ENCODE assay signal across 32 mouse cellular contexts in the genomic region with DNA sequence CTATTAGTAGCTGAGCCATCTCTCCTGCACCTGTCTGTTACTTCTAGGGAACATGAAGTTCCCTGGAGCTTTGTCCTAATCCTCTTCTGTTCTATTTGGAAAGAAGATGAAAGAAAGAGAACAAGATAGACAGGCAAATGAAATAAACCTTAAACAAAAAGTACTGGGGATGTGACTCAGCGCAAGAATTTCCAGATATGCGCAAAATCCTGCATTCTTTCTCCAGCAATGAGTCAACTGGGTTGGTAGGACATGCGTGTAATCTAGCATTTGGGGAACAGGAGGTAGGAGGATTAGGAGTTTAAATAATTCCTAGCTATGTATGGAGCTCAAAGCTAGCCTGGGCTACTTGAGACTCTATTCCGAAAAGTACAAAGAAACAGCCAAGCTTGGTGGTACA. TPM values are rescaled to one million over a fixed set of nuclear protein-coding genes. Genes with fewer than 3 reads are reported as not detected.
A peak's percentile ranks its signal among the peaks of the same experiment; 100 is the strongest.
DNase-seq lines count a peak whose midpoint lies in the region; ATAC-seq lines count a peak whose summit lies in the region.
"Had no signal": no experiment of that assay in that cellular context is flagged by ENCODE, and none has a peak within 500 bp of the region (broad histone marks: within the 10 kb centered on the region; RNA-seq: fewer than 3 reads in every experiment).

No protein-coding gene starts in this region.

- no peak overlapping the region for H3K27ac ChIP-seq in forebrain, embryonic 12.5 days
- H3K27ac ChIP-seq: embryonic facial prominence, embryonic 10.5 days; embryonic facial prominence, embryonic 13.5 days; forebrain, embryonic 10.5 days; hindbrain, embryonic 12.5 days; hindbrain, embryonic 15.5 days had no signal

- H3K4me1 ChIP-seq in forebrain, embryonic 12.5 days = no peaks in the 10 kb centered on the region
- H3K4me1 ChIP-seq: embryonic facial prominence, embryonic 10.5 days; embryonic facial prominence, embryonic 13.5 days; forebrain, embryonic 10.5 days; hindbrain, embryonic 12.5 days had no signal

- no peak overlapping the region for H3K9ac ChIP-seq in forebrain, embryonic 12.5 days
- H3K9ac ChIP-seq: embryonic facial prominence, embryonic 13.5 days; forebrain, postnatal 0 days; hindbrain, embryonic 12.5 days; hindbrain, embryonic 15.5 days had no signal

- DNase-seq in 3134 (ENCODE audit: extremely low read depth, insufficient read length, low spot score) (peak; percentile 32), 3T3-L1 (ENCODE audit: low read depth, low spot score) (peak; percentile 79)
- peak; percentile 58 for DNase-seq in brain, adult 2 months (ENCODE audit: low read depth, low spot score)
- DNase-seq in adrenal gland, adult 8-10 months = no peak
- no peak for DNase-seq in kidney, adult 8-10 months
- DNase-seq: adrenal gland, postnatal 10 days; adrenal gland, postnatal 36 days; B cell, adult 2 months; cerebellum, adult 11 months; cerebellum, adult 2 months; cerebellum, adult 9-11 months; cerebellum, postnatal 36 days; embryo, embryonic 11 days; forebrain, postnatal 0 days; gastrocnemius, postnatal 14 days had no signal

- no peaks in the 10 kb centered on the region for H3K27me3 ChIP-seq in forebrain, embryonic 12.5 days
- H3K27me3 ChIP-seq: embryonic facial prominence, embryonic 13.5 days; hindbrain, embryonic 12.5 days; hindbrain, embryonic 15.5 days had no signal

- ATAC-seq in forebrain, embryonic 12.5 days (ENCODE audit: low FRiP score) = no peak
- ATAC-seq: activated CD4-positive, CD25-positive, alpha-beta regulatory T cell, adult 4 months; CD4-positive, CD25-positive, alpha-beta regulatory T cell, adult 4 months; forebrain, embryonic 14.5 days; forebrain, postnatal 0 days; intestine, postnatal 0 days had no signal

- no peaks in the 10 kb centered on the region for H3K36me3 ChIP-seq in forebrain, embryonic 12.5 days (replicated peaks)
- H3K36me3 ChIP-seq: embryonic facial prominence, embryonic 10.5 days; embryonic facial prominence, embryonic 13.5 days; forebrain, embryonic 10.5 days; hindbrain, embryonic 12.5 days; hindbrain, embryonic 15.5 days had no signal

- H3K9me3 ChIP-seq in forebrain, embryonic 12.5 days = no peaks in the 10 kb centered on the region
- H3K9me3 ChIP-seq: embryonic facial prominence, embryonic 10.5 days; embryonic facial prominence, embryonic 13.5 days; forebrain, embryonic 10.5 days; hindbrain, embryonic 12.5 days; hindbrain, embryonic 15.5 days had no signal

- WGBS in forebrain, embryonic 12.5 days = 90% methylated on average over 4 of the region's 4 CpGs

- H3K4me3 ChIP-seq in forebrain, embryonic 12.5 days (replicated peaks) = no peak overlapping the region
- H3K4me3 ChIP-seq: embryonic facial prominence, embryonic 10.5 days; embryonic facial prominence, embryonic 13.5 days; forebrain, embryonic 10.5 days; hindbrain, embryonic 12.5 days; hindbrain, embryonic 15.5 days had no signal

- H3K4me2 ChIP-seq in forebrain, embryonic 12.5 days = no peak overlapping the region
- H3K4me2 ChIP-seq: embryonic facial prominence, embryonic 13.5 days; heart, embryonic 11.5 days; hindbrain, embryonic 12.5 days; hindbrain, embryonic 15.5 days had no signal

RNA-seq across cellular contexts. Expression of a gene that starts 5.7 kb away (rescaled TPM):
- 0.17 and 0.27 TPM in 2 replicates for polyA plus RNA-seq in forebrain, embryonic 12.5 days (2016; fragmentation: Nextera tagmentation; extraction: Ambion mirVana)
- total RNA-seq in adrenal gland, adult 8-10 months (2022) = under 1 TPM; 0.09 to 0.21 (median 0.17) TPM
- total RNA-seq: gastrocnemius, postnatal 14 days; gastrocnemius, postnatal 4 days; heart, postnatal 25 days; MEL had no signal
- polyA plus RNA-seq: embryonic facial prominence, embryonic 13.5 days; forebrain, embryonic 10.5 days; heart, embryonic 11.5 days; heart, embryonic 14.5 days; heart, postnatal 0 days; intestine, embryonic 14.5 days; intestine, postnatal 0 days had no signal

RNA-seq across cellular contexts. Expression of a gene that starts 8.1 kb away (rescaled TPM):
- 19.1 and 19.7 TPM in 2 replicates for polyA plus RNA-seq in forebrain, embryonic 12.5 days (2016; fragmentation: Nextera tagmentation; extraction: Ambion mirVana)
- 10 to 100 TPM; 55.2 to 66.5 (median 59.5) TPM for total RNA-seq in adrenal gland, adult 8-10 months (2022)

Comparison
In these comparisons a context has a peak if more than half of its experiments do, and no peak if none do; other contexts are left out.
1. DNase-seq: peak in 3134 (single experiment), 3T3-L1 (single experiment) and brain, adult 2 months (single experiment); none in adrenal gland, adult 8-10 months (single experiment) and kidney, adult 8-10 months (0 of 2).